ENCODE assay signal across 8 mouse cellular contexts in the genomic region with DNA sequence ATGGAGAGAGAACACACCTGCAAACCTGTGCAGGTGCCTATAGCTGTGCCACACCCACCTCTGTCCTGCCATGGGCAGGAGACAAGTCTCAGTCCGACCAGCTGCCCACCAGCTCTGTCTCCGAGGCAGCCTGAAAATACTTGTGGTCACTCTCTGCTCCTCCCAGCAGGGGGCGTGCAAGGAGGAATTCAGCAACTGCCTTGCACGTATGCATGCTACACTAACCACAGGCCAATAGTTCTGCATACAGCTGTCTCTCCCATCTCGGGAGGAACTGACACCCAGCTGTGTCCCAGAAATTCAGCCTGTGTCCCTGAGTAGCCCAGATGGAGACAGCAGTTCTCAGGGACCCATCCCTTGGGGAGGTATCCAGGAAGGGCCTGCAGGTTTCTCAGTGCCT. TPM values are rescaled to one million over a fixed set of nuclear protein-coding genes. Genes with fewer than 3 reads are reported as not detected.
A peak's percentile ranks its signal among the peaks of the same experiment; 100 is the strongest.
DNase-seq lines count a peak whose midpoint lies in the region; ATAC-seq lines count a peak whose summit lies in the region.

No protein-coding gene starts in this region.

- no peak; the same call in 1 of the 2 replicates for ATAC-seq in heart, embryonic 11.5 days (replicated peaks; ENCODE audit: insufficient number of reproducible peaks, low FRiP score, low TSS enrichment)
- peak; percentile 85 for ATAC-seq in frontal cortex, adult (ENCODE audit: low TSS enrichment)
- ATAC-seq in intestine, embryonic 14.5 days (replicated peaks; ENCODE audit: low FRiP score, low TSS enrichment, low read depth): no peak; the same call in 1 of the 2 replicates
- no peak for ATAC-seq in midbrain, embryonic 14.5 days (ENCODE audit: low FRiP score, low TSS enrichment)

- H3K4me2 ChIP-seq in heart, embryonic 11.5 days: no peak overlapping the region
- no peak overlapping the region for H3K4me2 ChIP-seq in intestine, embryonic 14.5 days (ENCODE audit: low read length)
- H3K4me2 ChIP-seq in midbrain, embryonic 14.5 days (ENCODE audit: low read length): no peak overlapping the region

- 6% methylated on average over 5 of the region's 5 CpGs for WGBS in heart, embryonic 11.5 days (ENCODE audit: insufficient replicate concordance)
- WGBS in intestine, embryonic 14.5 days: 4% methylated on average over 5 of the region's 5 CpGs
- 5% methylated on average over 5 of the region's 5 CpGs for WGBS in midbrain, embryonic 14.5 days

- H3K27me3 ChIP-seq in heart, embryonic 11.5 days (ENCODE audit: control insufficient read depth, insufficient read depth, low read length): no peaks in the 10 kb centered on the region
- no peaks in the 10 kb centered on the region for H3K27me3 ChIP-seq in intestine, embryonic 14.5 days (replicated peaks; ENCODE audit: control insufficient read depth, insufficient read depth, low read length)
- no peaks in the 10 kb centered on the region for H3K27me3 ChIP-seq in midbrain, embryonic 14.5 days (ENCODE audit: control insufficient read depth, insufficient read depth, low read length)
- no peaks in the 10 kb centered on the region for H3K27me3 ChIP-seq in splenic B cell, adult 2 months (ENCODE audit: control insufficient read depth, insufficient read depth, low read length, poor library complexity, severe bottlenecking)

- H3K9ac ChIP-seq in heart, embryonic 11.5 days (ENCODE audit: low read depth, low read length): no peak overlapping the region
- no peak overlapping the region for H3K9ac ChIP-seq in intestine, embryonic 14.5 days (ENCODE audit: low read length)
- H3K9ac ChIP-seq in midbrain, embryonic 14.5 days (replicated peaks; ENCODE audit: low read length): no peak overlapping the region

- peaks cover 10% of the 10 kb centered on the region for H3K4me1 ChIP-seq in heart, embryonic 11.5 days (ENCODE audit: control insufficient read depth, insufficient read depth, low read length)
- peaks cover 16% of the 10 kb centered on the region for H3K4me1 ChIP-seq in intestine, embryonic 14.5 days (replicated peaks; ENCODE audit: control insufficient read depth, insufficient read depth, low read length)
- peaks cover 9% of the 10 kb centered on the region; the same call in 1 of the 2 replicates for H3K4me1 ChIP-seq in midbrain, embryonic 14.5 days (ENCODE audit: control insufficient read depth, insufficient read depth, low read length)

- no peak overlapping the region for H3K4me3 ChIP-seq in heart, embryonic 11.5 days (ENCODE audit: low read depth, low read length)
- H3K4me3 ChIP-seq in intestine, embryonic 14.5 days (ENCODE audit: low read depth, low read length): no peak overlapping the region
- no peak overlapping the region for H3K4me3 ChIP-seq in midbrain, embryonic 14.5 days (replicated peaks; ENCODE audit: low read depth, low read length)

- peak; percentile 75 to 86 for DNase-seq in heart, adult 18-20 months
- peak; percentile 46 to 65 for DNase-seq in adrenal gland, postnatal 4 days (ENCODE audit: low spot score in 2 of 2)
- DNase-seq in intestine, embryonic 14.5 days (ENCODE audit: low spot score): peak; percentile 82
- peak; percentile 53 to 72 for DNase-seq in left cerebral cortex, postnatal 25 days (ENCODE audit: low spot score in 2 of 2)
- peak; percentile 67 for DNase-seq in midbrain, embryonic 14.5 days
- peak; percentile 91 for DNase-seq in splenic B cell, adult 2 months (ENCODE audit: low read depth, low spot score)

- intact Hi-C loops in left cerebral cortex, postnatal 25 days (cut with DNase I): loop anchor here (5.0 kb wide), 1 partner anchor 130 kb away; no protein-coding TSS in a partner anchor

- no peak overlapping the region for H3K27ac ChIP-seq in heart, embryonic 11.5 days (ENCODE audit: low read depth, low read length)
- no peak overlapping the region for H3K27ac ChIP-seq in intestine, embryonic 14.5 days (ENCODE audit: low read depth)
- no peak overlapping the region for H3K27ac ChIP-seq in midbrain, embryonic 14.5 days (replicated peaks; ENCODE audit: low read depth, low read length)

- no peaks in the 10 kb centered on the region for H3K36me3 ChIP-seq in heart, embryonic 11.5 days (ENCODE audit: control insufficient read depth, insufficient read depth, low read length)
- no peaks in the 10 kb centered on the region for H3K36me3 ChIP-seq in intestine, embryonic 14.5 days (ENCODE audit: control insufficient read depth, insufficient read depth, low read length)
- no peaks in the 10 kb centered on the region for H3K36me3 ChIP-seq in midbrain, embryonic 14.5 days (ENCODE audit: control insufficient read depth, insufficient read depth, low read length)
- no peaks in the 10 kb centered on the region for H3K36me3 ChIP-seq in splenic B cell, adult 2 months (ENCODE audit: control insufficient read depth, insufficient read depth, low read length, poor library complexity, severe bottlenecking)

- no peaks in the 10 kb centered on the region for H3K9me3 ChIP-seq in heart, embryonic 11.5 days (replicated peaks; ENCODE audit: control insufficient read depth, low read length)
- H3K9me3 ChIP-seq in intestine, embryonic 14.5 days (ENCODE audit: control insufficient read depth, low read length): 0 out of 2 replicates have a peak, but pooled peaks cover 3% of the 10 kb centered on the region
- H3K9me3 ChIP-seq in midbrain, embryonic 14.5 days (ENCODE audit: control insufficient read depth, low read length): no peaks in the 10 kb centered on the region

RNA-seq across cellular contexts. Expression of a gene that starts 9.3 kb away (rescaled TPM):
- total RNA-seq in heart, adult 18-20 months (2021): 1 to 10 TPM; 2.8 to 4.3 TPM
- 11.6 and 14.8 TPM in 2 replicates for polyA plus RNA-seq in heart, embryonic 11.5 days (2014; fragmentation: Nextera tagmentation; extraction: Ambion mirVana)
- total RNA-seq in adrenal gland, postnatal 4 days (2021): 1 to 10 TPM; 4.5 to 4.7 TPM
- 6.9 and 7.7 TPM in 2 replicates for polyA plus RNA-seq in intestine, embryonic 14.5 days (2014; fragmentation: Nextera tagmentation; extraction: Ambion mirVana)
- 1 to 10 TPM; 4.7 to 5.4 TPM for total RNA-seq in left cerebral cortex, postnatal 25 days (2021)
- 1.1 and 1.9 TPM in 2 replicates for polyA plus RNA-seq in midbrain, embryonic 14.5 days (2014; fragmentation: Nextera tagmentation; extraction: Ambion mirVana)

RNA-seq across cellular contexts. Expression of a gene that starts 9.4 kb away (rescaled TPM):
- 1 to 10 TPM; 2.6 to 3.1 TPM for total RNA-seq in heart, adult 18-20 months (2021)
- polyA plus RNA-seq in heart, embryonic 11.5 days (2014; fragmentation: Nextera tagmentation; extraction: Ambion mirVana): 10.9 and 13.1 TPM in 2 replicates
- total RNA-seq in adrenal gland, postnatal 4 days (2021): 10 to 100 TPM in 1 of 2 experiments, 1 to 10 TPM in 1; 9.0 to 14.2 TPM
- 25.2 and 28.6 TPM in 2 replicates for polyA plus RNA-seq in intestine, embryonic 14.5 days (2014; fragmentation: Nextera tagmentation; extraction: Ambion mirVana)
- total RNA-seq in left cerebral cortex, postnatal 25 days (2021): 1 to 10 TPM; 1.5 to 1.8 TPM
- polyA plus RNA-seq in midbrain, embryonic 14.5 days (2014; fragmentation: Nextera tagmentation; extraction: Ambion mirVana): 11.6 and 12.1 TPM in 2 replicates

RNA-seq across cellular contexts. Expression of a gene that starts 45.9 kb away (rescaled TPM):
- not detected for total RNA-seq in heart, adult 18-20 months (2021)
- not detected in 2 replicates for polyA plus RNA-seq in heart, embryonic 11.5 days (2014; fragmentation: Nextera tagmentation; extraction: Ambion mirVana)
- 1 to 10 TPM in 1 of 2 experiments, under 1 TPM in 1; 0.92 to 1.1 TPM for total RNA-seq in adrenal gland, postnatal 4 days (2021)
- polyA plus RNA-seq in intestine, embryonic 14.5 days (2014; fragmentation: Nextera tagmentation; extraction: Ambion mirVana): 0.28 TPM in 1 of 2 replicates, not detected in the other
- under 1 TPM in 1 of 2 experiments, not detected in 1; 0.53 TPM for total RNA-seq in left cerebral cortex, postnatal 25 days (2021)
- 0.84 TPM in 1 of 2 replicates, not detected in the other for polyA plus RNA-seq in midbrain, embryonic 14.5 days (2014; fragmentation: Nextera tagmentation; extraction: Ambion mirVana)

RNA-seq across cellular contexts. Expression of a gene that starts 49.6 kb away (rescaled TPM):
- 100 to 1,000 TPM; 111 to 118 TPM for total RNA-seq in heart, adult 18-20 months (2021)
- 200 and 209 TPM in 2 replicates for polyA plus RNA-seq in heart, embryonic 11.5 days (2014; fragmentation: Nextera tagmentation; extraction: Ambion mirVana)
- 100 to 1,000 TPM; 174 to 181 TPM for total RNA-seq in adrenal gland, postnatal 4 days (2021)
- polyA plus RNA-seq in intestine, embryonic 14.5 days (2014; fragmentation: Nextera tagmentation; extraction: Ambion mirVana): 291 and 300 TPM in 2 replicates
- total RNA-seq in left cerebral cortex, postnatal 25 days (2021): 100 to 1,000 TPM; 250 to 257 TPM
- polyA plus RNA-seq in midbrain, embryonic 14.5 days (2014; fragmentation: Nextera tagmentation; extraction: Ambion mirVana): 318 and 408 TPM in 2 replicates
